Mouse (Mus musculus): Measurements from ENCODE around the gene Sorcs3. TPM values are rescaled to one million over a fixed set of nuclear protein-coding genes. Genes with fewer than 3 reads are reported as not detected.
A peak's percentile ranks its signal among the peaks of the same experiment; 100 is the strongest.

Sorcs3 gene
- total RNA-seq, 2 experiments from 2014 or later: 34.1 to 34.3 TPM

- no peak for DNase-seq (ENCODE audit: low spot score in 2 of 2)
Measured at GRCm38 (mm10) chr19:48371787-48372186, 166.0 kb downstream of the Sorcs3 start.

GRCm38 (mm10) chr19:48378006-48378540, 172.2 kb downstream of the Sorcs3 start:
- DNase-seq (ENCODE audit: low spot score in 2 of 2): peak in 1 of 2 experiments; percentile 17

GRCm38 (mm10) chr19:48391551-48391950, 185.7 kb downstream of the Sorcs3 start:
- peak in 1 of 2 experiments; percentile 70 for DNase-seq (ENCODE audit: low spot score in 2 of 2)

- no peak for DNase-seq (ENCODE audit: low spot score in 2 of 2)
Measured at GRCm38 (mm10) chr19:48404774-48405495, 199.1 kb downstream of the Sorcs3 start.

GRCm38 (mm10) chr19:48408221-48408620, 202.4 kb downstream of the Sorcs3 start:
- no peak for DNase-seq (ENCODE audit: low spot score in 2 of 2)

GRCm38 (mm10) chr19:48411332-48411731, 205.5 kb downstream of the Sorcs3 start:
- peak in 1 of 2 experiments; percentile 30 for DNase-seq (ENCODE audit: low spot score in 2 of 2)

- peak; percentile 26 to 84 for DNase-seq (ENCODE audit: low spot score in 2 of 2)
Measured at GRCm38 (mm10) chr19:48413836-48414235, 208.0 kb downstream of the Sorcs3 start.

GRCm38 (mm10) chr19:48418356-48418755, 212.5 kb downstream of the Sorcs3 start:
- DNase-seq (ENCODE audit: low spot score in 2 of 2): no peak

- DNase-seq (ENCODE audit: low spot score in 2 of 2): peak; percentile 68 to 88
Measured at GRCm38 (mm10) chr19:48429263-48429662, 223.4 kb downstream of the Sorcs3 start.

GRCm38 (mm10) chr19:48429755-48430154, 223.9 kb downstream of the Sorcs3 start:
- peak; percentile 28 to 62 for DNase-seq (ENCODE audit: low spot score in 2 of 2)

GRCm38 (mm10) chr19:48430328-48430727, 224.5 kb downstream of the Sorcs3 start:
- DNase-seq (ENCODE audit: low spot score in 2 of 2): peak in 1 of 2 experiments; percentile 16

- DNase-seq (ENCODE audit: low spot score in 2 of 2): no peak
Measured at GRCm38 (mm10) chr19:48438450-48438849, 232.6 kb downstream of the Sorcs3 start.

- DNase-seq (ENCODE audit: low spot score in 2 of 2): no peak
Measured at GRCm38 (mm10) chr19:48461141-48461540, 255.3 kb downstream of the Sorcs3 start.

- DNase-seq (ENCODE audit: low spot score in 2 of 2): no peak
Measured at GRCm38 (mm10) chr19:48462426-48462825, 256.6 kb downstream of the Sorcs3 start.

GRCm38 (mm10) chr19:48463494-48463893, 257.7 kb downstream of the Sorcs3 start:
- DNase-seq (ENCODE audit: low spot score in 2 of 2): peak; percentile 59 to 81

- no peak for DNase-seq (ENCODE audit: low spot score in 2 of 2)
Measured at GRCm38 (mm10) chr19:48467471-48467870, 261.6 kb downstream of the Sorcs3 start.

GRCm38 (mm10) chr19:48469791-48470410, 264.1 kb downstream of the Sorcs3 start:
- DNase-seq (ENCODE audit: low spot score in 2 of 2): no peak

- no peak for DNase-seq (ENCODE audit: low spot score in 2 of 2)
Measured at GRCm38 (mm10) chr19:48471927-48472326, 266.1 kb downstream of the Sorcs3 start.

GRCm38 (mm10) chr19:48475784-48476410, 270.1 kb downstream of the Sorcs3 start:
- DNase-seq (ENCODE audit: low spot score in 2 of 2): no peak

- DNase-seq (ENCODE audit: low spot score in 2 of 2): peak in 1 of 2 experiments; percentile 32
Measured at GRCm38 (mm10) chr19:48478864-48479263, 273.0 kb downstream of the Sorcs3 start.

GRCm38 (mm10) chr19:48482946-48483345, 277.1 kb downstream of the Sorcs3 start:
- DNase-seq (ENCODE audit: low spot score in 2 of 2): no peak

- no peak for DNase-seq (ENCODE audit: low spot score in 2 of 2)
Measured at GRCm38 (mm10) chr19:48491111-48491510, 285.3 kb downstream of the Sorcs3 start.

Measured in layer of hippocampus, adult 18-20 months (tissue).